Mouse (Mus musculus) monocyte, adult 59 days (primary cell): Measurements from ENCODE around the gene Brd4. TPM values are rescaled to one million over a fixed set of nuclear protein-coding genes. Genes with fewer than 3 reads are reported as not detected.

ENCODE experiments used
- total RNA-seq, 2 experiments: library from RNA; stranded (reverse); gene quantifications; one replicate each; pipeline ENCODE4 v1.2.4; 2023

The Brd4 gene
- total RNA-seq: 100 to 1,000 TPM; 257 to 280 TPM

DNA sequence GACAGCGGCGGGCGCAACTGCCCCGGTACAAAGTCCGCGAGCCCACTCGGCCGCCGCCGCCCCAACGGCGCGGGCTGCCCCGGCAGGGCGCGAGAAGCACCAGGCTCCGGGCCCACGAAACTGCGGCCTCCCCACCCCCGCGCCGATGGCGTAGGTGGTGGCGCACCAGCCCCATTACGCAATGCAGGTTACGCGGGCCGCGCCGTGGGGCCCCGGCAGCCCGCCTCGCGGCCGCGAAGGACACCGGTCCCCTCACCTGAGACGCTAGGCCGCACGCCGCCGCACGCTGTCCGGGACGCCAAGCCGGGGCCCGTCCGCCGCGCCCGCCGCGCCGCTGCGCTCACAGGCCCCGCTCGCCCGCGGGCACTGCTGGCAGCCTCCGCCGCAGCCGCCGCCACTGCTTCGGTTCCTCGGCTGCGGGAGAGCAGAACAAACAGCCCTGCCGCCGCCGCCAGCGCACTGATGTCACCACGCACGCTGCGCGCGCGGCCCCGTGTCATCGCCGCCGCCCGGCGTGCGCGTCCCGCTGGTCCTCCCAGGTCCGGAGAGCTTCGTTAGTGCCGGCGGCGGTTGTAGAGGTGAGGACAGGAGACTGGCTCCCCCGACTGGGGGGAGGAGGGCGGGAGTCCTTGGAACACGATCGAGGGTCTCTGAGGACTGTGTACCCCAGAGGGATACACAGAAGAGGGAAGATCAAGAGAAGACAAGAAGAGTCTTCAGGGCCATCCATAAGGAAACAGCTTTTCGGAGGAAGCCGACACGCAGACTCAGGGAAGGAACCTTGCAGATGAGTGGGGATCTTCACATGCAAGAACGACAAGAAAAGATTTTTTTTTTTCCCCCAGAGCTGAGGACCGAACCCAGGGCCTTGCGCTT lies at the start of gene Brd4:
Brd4 (minus strand) TSS at position 461 of the 876 bp plus-strand sequence.

DNA sequence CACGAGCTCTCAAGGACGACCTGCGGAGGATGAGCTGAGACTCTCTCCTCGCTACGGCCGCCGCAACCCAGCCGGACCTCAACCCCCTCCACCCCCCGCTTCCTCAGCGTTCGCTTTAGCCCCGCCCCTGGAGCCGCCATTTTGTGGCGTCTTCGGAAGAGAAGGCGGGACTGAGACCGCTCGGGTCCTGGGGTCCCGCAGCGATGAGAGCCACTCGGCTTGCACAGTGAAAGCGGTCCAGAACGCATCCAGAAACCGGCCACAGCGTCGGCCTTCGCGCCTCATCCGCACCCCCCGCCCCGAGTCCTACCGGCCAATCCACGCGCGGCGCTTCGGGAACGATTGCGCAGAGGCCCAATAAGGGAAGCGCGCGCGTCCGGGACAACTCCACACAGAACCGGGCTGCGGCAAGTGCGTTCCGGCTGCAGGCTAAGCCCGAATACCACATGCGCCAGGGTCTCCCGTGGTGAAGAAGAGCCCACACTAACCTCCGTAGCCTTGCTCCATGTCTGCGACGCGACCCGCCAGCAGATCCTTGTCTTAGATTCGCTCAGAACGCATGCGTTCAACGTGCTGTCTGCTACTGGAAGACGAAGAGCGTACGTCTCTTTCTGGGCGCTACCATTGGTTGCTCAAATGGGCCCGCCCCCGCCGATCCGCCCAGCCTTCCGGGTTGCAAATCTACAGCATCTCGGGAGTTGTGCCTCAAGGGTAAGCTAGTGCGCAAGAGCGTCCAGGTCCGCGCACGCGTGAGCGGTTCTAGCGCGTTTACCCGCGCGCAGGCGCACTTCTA lies 36.3 kb upstream of the Brd4 start, which contains the start of gene Akap8:
Akap8 (minus strand) TSS at position 642 of the 793 bp plus-strand sequence.

DNA sequence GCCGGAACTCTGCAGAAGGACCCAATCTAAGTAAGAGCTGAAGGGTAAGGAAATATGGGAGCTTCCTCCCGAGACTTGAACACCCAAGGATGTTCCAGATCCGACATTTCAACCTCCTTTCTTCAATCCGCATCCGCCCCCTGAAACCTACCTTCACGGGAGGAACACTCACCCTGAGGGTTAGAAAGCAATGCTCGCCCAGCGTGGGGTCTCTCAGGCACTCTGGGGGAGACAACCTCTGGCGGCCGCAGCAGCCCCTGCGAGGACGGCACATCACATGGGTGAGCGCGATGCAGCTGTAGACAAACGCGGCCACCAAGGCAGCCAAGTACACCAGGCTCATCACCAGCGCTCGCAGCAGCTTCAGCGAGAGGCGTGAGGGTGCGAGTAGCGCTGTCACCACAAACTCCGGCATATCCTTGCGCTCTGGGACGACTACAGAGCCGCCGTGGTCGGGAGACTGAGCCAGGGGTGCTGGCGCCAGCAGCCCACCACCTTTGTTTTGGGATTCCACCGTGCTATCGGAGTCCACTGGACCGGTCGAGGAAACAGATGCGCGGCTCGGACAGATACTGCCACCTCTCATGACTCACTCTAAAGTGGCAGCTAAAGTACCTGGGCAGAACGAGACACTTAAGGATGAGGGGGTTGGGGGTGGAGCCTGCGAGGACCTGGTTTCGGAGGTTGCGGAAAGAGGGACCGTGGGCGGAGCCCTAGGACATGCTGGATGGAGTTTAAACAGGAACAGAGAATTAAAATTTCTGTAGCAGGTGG lies 95.5 kb downstream of the Brd4 start, which contains the start of gene Ephx3:
Ephx3 (minus strand) TSS at position 687 of the 774 bp plus-strand sequence.

DNA sequence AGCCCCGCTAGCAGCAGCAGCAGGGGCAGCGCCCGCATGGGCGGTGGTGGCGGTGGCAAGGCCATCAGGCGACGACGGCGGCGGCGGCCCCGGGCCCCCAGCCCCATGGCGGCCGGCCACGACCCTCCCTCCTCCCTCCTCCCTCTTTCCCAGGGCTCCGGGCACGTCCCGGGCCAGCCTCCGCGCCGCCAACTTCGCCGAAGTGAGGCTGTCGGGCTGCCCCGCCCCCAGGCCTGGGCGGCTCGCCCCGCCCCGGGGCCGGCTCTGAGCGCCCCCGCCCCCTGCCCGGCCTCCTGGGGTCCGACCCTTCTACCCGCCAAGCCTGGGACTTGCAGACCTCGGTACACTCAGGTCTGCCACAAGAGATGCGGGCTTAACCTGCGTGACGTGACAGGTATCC lies 117.8 kb downstream of the Brd4 start, which contains the start of gene Notch3:
Notch3 (minus strand) TSS at position 166 of the 400 bp plus-strand sequence.

Other genes with a start within 250 kb of the Brd4 start
- 10 to 100 TPM; 80.2 to 99.0 TPM for gene Rrp1b, start 248.6 kb downstream of the Brd4 start, total RNA-seq
- gene Hsf2bp, start 248.4 kb downstream of the Brd4 start, total RNA-seq: not detected
- under 1 TPM; 0.10 to 0.30 TPM for gene Notch3, start 117.9 kb downstream of the Brd4 start, total RNA-seq
- 1 to 10 TPM; 1.1 to 1.3 TPM for gene Ephx3, start 95.2 kb downstream of the Brd4 start, total RNA-seq
- 100 to 1,000 TPM; 134 to 141 TPM for gene Akap8, start 36.5 kb upstream of the Brd4 start, total RNA-seq
- 10 to 100 TPM; 81.7 to 94.4 TPM for gene Akap8l, start 65.9 kb upstream of the Brd4 start, total RNA-seq
- 10 to 100 TPM; 30.7 to 31.2 TPM for gene Wiz, start 104.7 kb upstream of the Brd4 start, total RNA-seq
- 10 to 100 TPM; 33.3 to 40.7 TPM for gene Rasal3, start 118.9 kb upstream of the Brd4 start, total RNA-seq
- under 1 TPM; 0.36 to 0.45 TPM for gene Pglyrp2, start 139.4 kb upstream of the Brd4 start, total RNA-seq
- gene Cyp4f39, start 168.0 kb upstream of the Brd4 start, total RNA-seq: not detected
- under 1 TPM; 0.37 to 0.76 TPM for gene Cyp4f17, start 221.3 kb upstream of the Brd4 start, total RNA-seq